Mouse (Mus musculus): ENCODE results near the gene Cyp21a1. TPM values are rescaled to one million over a fixed set of nuclear protein-coding genes. Genes with fewer than 3 reads are reported as not detected.
"Not testable (repeated sequence)": the region's sequence is repeated elsewhere in the genome, so short reads cannot be mapped to it uniquely, and the experiment has no call there.

Cyp21a1 gene
- total and polyA plus RNA-seq, 2 experiments from 2014 or later = not detected

GRCm38 (mm10) chr17:34804871-34805562 is 656 bp upstream of the Cyp21a1 start:
- no peak overlapping the region for H3K4me3 ChIP-seq (ENCODE audit: low read depth, low read length)
- H3K4me2 ChIP-seq (ENCODE audit: low read depth) = no peak overlapping the region
- TF ChIP-seq CTCF (IDR thresholded peaks at IDR 0.05; ENCODE audit: low read depth) = peak; percentile 45
- no peak overlapping the region for H3K27ac ChIP-seq (ENCODE audit: low read depth, low read length)
- no peaks in the 10 kb centered on the region for H3K4me1 ChIP-seq (ENCODE audit: insufficient read depth)
- DNase-seq = no peak
- ATAC-seq = no peak
- no peak overlapping the region for H3K9ac ChIP-seq
- H3K36me3 ChIP-seq (ENCODE audit: insufficient read depth) = no peaks in the 10 kb centered on the region
- H3K27me3 ChIP-seq (ENCODE audit: insufficient read depth, low read length) = no peaks in the 10 kb centered on the region
- WGBS = 78% methylated on average over 6 of the region's 6 CpGs
- H3K9me3 ChIP-seq (ENCODE audit: low read length) = 0 out of 2 replicates have a peak, but pooled peaks cover 4% of the 10 kb centered on the region

GRCm38 (mm10) chr17:34803367-34803766 is 994 bp downstream of the Cyp21a1 start:
- H3K36me3 ChIP-seq (ENCODE audit: insufficient read depth); ATAC-seq; H3K9me3 ChIP-seq (ENCODE audit: low read length); H3K4me2 ChIP-seq (ENCODE audit: low read depth); DNase-seq; H3K4me1 ChIP-seq (ENCODE audit: insufficient read depth); H3K27me3 ChIP-seq (ENCODE audit: insufficient read depth, low read length); H3K4me3 ChIP-seq (ENCODE audit: low read depth, low read length); H3K27ac ChIP-seq (ENCODE audit: low read depth, low read length); H3K9ac ChIP-seq: not testable (repeated sequence)
- WGBS = 96% methylated on average over 6 of the region's 6 CpGs

GRCm38 (mm10) chr17:34802756-34803155 is 1.6 kb downstream of the Cyp21a1 start:
- ATAC-seq; H3K4me1 ChIP-seq (ENCODE audit: insufficient read depth); DNase-seq; H3K9me3 ChIP-seq (ENCODE audit: low read length); H3K36me3 ChIP-seq (ENCODE audit: insufficient read depth); H3K27me3 ChIP-seq (ENCODE audit: insufficient read depth, low read length); H3K9ac ChIP-seq; H3K4me2 ChIP-seq (ENCODE audit: low read depth); H3K4me3 ChIP-seq (ENCODE audit: low read depth, low read length); H3K27ac ChIP-seq (ENCODE audit: low read depth, low read length): not testable (repeated sequence)
- 95% methylated on average over 9 of the region's 9 CpGs for WGBS

GRCm38 (mm10) chr17:34800781-34801305 is 3.5 kb downstream of the Cyp21a1 start:
- not testable (repeated sequence) for H3K9me3 ChIP-seq (ENCODE audit: low read length); H3K27ac ChIP-seq (ENCODE audit: low read depth, low read length); H3K4me3 ChIP-seq (ENCODE audit: low read depth, low read length); H3K4me1 ChIP-seq (ENCODE audit: insufficient read depth); ATAC-seq; H3K9ac ChIP-seq; H3K27me3 ChIP-seq (ENCODE audit: insufficient read depth, low read length); H3K4me2 ChIP-seq (ENCODE audit: low read depth); DNase-seq; H3K36me3 ChIP-seq (ENCODE audit: insufficient read depth)
- WGBS = 94% methylated on average over 16 of the region's 16 CpGs

GRCm38 (mm10) chr17:34799531-34799925 is 4.8 kb downstream of the Cyp21a1 start:
- ATAC-seq = no peak
- no peak overlapping the region for H3K27ac ChIP-seq (ENCODE audit: low read depth, low read length)
- H3K4me1 ChIP-seq (ENCODE audit: insufficient read depth) = no peaks in the 10 kb centered on the region
- H3K27me3 ChIP-seq (ENCODE audit: insufficient read depth, low read length) = no peaks in the 10 kb centered on the region
- DNase-seq = no peak
- no peaks in the 10 kb centered on the region for H3K9me3 ChIP-seq (ENCODE audit: low read length)
- no peak overlapping the region for H3K9ac ChIP-seq
- no peak overlapping the region for H3K4me3 ChIP-seq (ENCODE audit: low read depth, low read length)
- TF ChIP-seq CTCF (IDR thresholded peaks at IDR 0.05; ENCODE audit: low read depth) = no peak
- 94% methylated on average over 4 of the region's 4 CpGs for WGBS
- H3K36me3 ChIP-seq (ENCODE audit: insufficient read depth) = no peaks in the 10 kb centered on the region
- no peak overlapping the region for H3K4me2 ChIP-seq (ENCODE audit: low read depth)

GRCm38 (mm10) chr17:34798866-34799530 is 5.4 kb downstream of the Cyp21a1 start:
- 92% methylated on average over 13 of the region's 17 CpGs for WGBS
- no peak for ATAC-seq
- no peak for DNase-seq
- Histone ChIP-seq H3K9me3 (ENCODE audit: low read length) (no peaks in the 10 kb centered on the region), H3K27me3 (ENCODE audit: insufficient read depth, low read length) (no peaks in the 10 kb centered on the region), H3K4me3 (ENCODE audit: low read depth, low read length) (no peak overlapping the region), H3K27ac (ENCODE audit: low read depth, low read length) (no peak overlapping the region), H3K36me3 (ENCODE audit: insufficient read depth) (no peaks in the 10 kb centered on the region), H3K4me2 (ENCODE audit: low read depth) (no peak overlapping the region), H3K9ac (no peak overlapping the region), H3K4me1 (ENCODE audit: insufficient read depth) (no peaks in the 10 kb centered on the region)
- TF ChIP-seq CTCF (IDR thresholded peaks at IDR 0.05; ENCODE audit: low read depth) = no peak

GRCm38 (mm10) chr17:34798071-34798470 is 6.3 kb downstream of the Cyp21a1 start:
- H3K4me1 ChIP-seq (ENCODE audit: insufficient read depth); H3K27me3 ChIP-seq (ENCODE audit: insufficient read depth, low read length); ATAC-seq; H3K9me3 ChIP-seq (ENCODE audit: low read length); DNase-seq; H3K4me3 ChIP-seq (ENCODE audit: low read depth, low read length); H3K27ac ChIP-seq (ENCODE audit: low read depth, low read length); H3K9ac ChIP-seq; H3K36me3 ChIP-seq (ENCODE audit: insufficient read depth); H3K4me2 ChIP-seq (ENCODE audit: low read depth): not testable (repeated sequence)
- WGBS = 82% methylated on average over 6 of the region's 7 CpGs

GRCm38 (mm10) chr17:34797211-34797995 is 7.0 kb downstream of the Cyp21a1 start:
- H3K9me3 ChIP-seq (ENCODE audit: low read length); H3K27me3 ChIP-seq (ENCODE audit: insufficient read depth, low read length); H3K27ac ChIP-seq (ENCODE audit: low read depth, low read length); H3K4me2 ChIP-seq (ENCODE audit: low read depth); ATAC-seq; DNase-seq; H3K4me3 ChIP-seq (ENCODE audit: low read depth, low read length); H3K4me1 ChIP-seq (ENCODE audit: insufficient read depth); H3K9ac ChIP-seq; H3K36me3 ChIP-seq (ENCODE audit: insufficient read depth): not testable (repeated sequence)
- WGBS = 86% methylated on average over 10 of the region's 10 CpGs
